ENCODE assay signal across 8 mouse cellular contexts in genomic region chr14:54864313-54865036, GRCm38 (mm10). TPM values are rescaled to one million over a fixed set of nuclear protein-coding genes. Genes with fewer than 3 reads are reported as not detected.
A peak's percentile ranks its signal among the peaks of the same experiment; 100 is the strongest.
DNase-seq lines count a peak whose midpoint lies in the region; ATAC-seq and TF ChIP-seq lines count a peak whose summit lies in the region.

No protein-coding gene starts in this region.

- H3K9me3 ChIP-seq in lung, embryonic 14.5 days (ENCODE audit: low read depth, low read length): no peaks in the 10 kb centered on the region
- H3K9me3 ChIP-seq in embryonic facial prominence, embryonic 13.5 days: no peaks in the 10 kb centered on the region
- no peaks in the 10 kb centered on the region for H3K9me3 ChIP-seq in limb, embryonic 10.5 days (replicated peaks)
- H3K9me3 ChIP-seq in neural tube, embryonic 11.5 days (ENCODE audit: control insufficient read depth, low read length): no peaks in the 10 kb centered on the region

- H3K27ac ChIP-seq in lung, embryonic 14.5 days (ENCODE audit: low read depth): peak overlapping the region; percentile 81
- peak overlapping the region; percentile 73 for H3K27ac ChIP-seq in embryonic facial prominence, embryonic 13.5 days
- peak overlapping the region; percentile 96 for H3K27ac ChIP-seq in limb, embryonic 10.5 days
- peak overlapping the region; percentile 64 for H3K27ac ChIP-seq in neural tube, embryonic 11.5 days (ENCODE audit: low read depth, low read length)

- DNase-seq in lung, embryonic 14.5 days: no peak
- DNase-seq in lung, postnatal 4 days: no peak
- no peak for DNase-seq in limb, embryonic 10.5 days (ENCODE audit: low spot score)
- no peak for DNase-seq in neural tube, embryonic 11.5 days (ENCODE audit: low spot score)
- no peak for DNase-seq in c-Kit-positive CD71-positive TER-119-positive erythroid progenitor cells, embryonic 14.5 days (ENCODE audit: low spot score)
- DNase-seq in cerebellum, postnatal 14 days: no peak
- no peak for DNase-seq in right cerebral cortex, postnatal 36 days (ENCODE audit: low spot score in 2 of 2)

- H3K9ac ChIP-seq in lung, embryonic 14.5 days: peak overlapping the region; percentile 92
- peak overlapping the region; percentile 92 for H3K9ac ChIP-seq in embryonic facial prominence, embryonic 13.5 days
- H3K9ac ChIP-seq in neural tube, embryonic 11.5 days (ENCODE audit: low read length): peak overlapping the region; percentile 93

- 11% methylated on average over 21 of the region's 21 CpGs for WGBS in lung, embryonic 14.5 days
- WGBS in embryonic facial prominence, embryonic 13.5 days: 15% methylated on average over 21 of the region's 21 CpGs
- 17% methylated on average over 21 of the region's 21 CpGs for WGBS in limb, embryonic 10.5 days
- 16% methylated on average over 21 of the region's 21 CpGs for WGBS in neural tube, embryonic 11.5 days

- H3K4me2 ChIP-seq in lung, embryonic 14.5 days: peak overlapping the region; percentile 84
- H3K4me2 ChIP-seq in embryonic facial prominence, embryonic 13.5 days: peak overlapping the region; percentile 81
- H3K4me2 ChIP-seq in neural tube, embryonic 11.5 days (ENCODE audit: low read depth): peak overlapping the region; percentile 84

- H3K4me1 ChIP-seq in lung, embryonic 14.5 days (ENCODE audit: insufficient read depth): no peaks in the 10 kb centered on the region
- 0 out of 2 replicates have a peak, but pooled peaks cover 2% of the 10 kb centered on the region for H3K4me1 ChIP-seq in embryonic facial prominence, embryonic 13.5 days
- peaks cover 8% of the 10 kb centered on the region for H3K4me1 ChIP-seq in limb, embryonic 10.5 days
- 0 out of 2 replicates have a peak, but pooled peaks cover 3% of the 10 kb centered on the region for H3K4me1 ChIP-seq in neural tube, embryonic 11.5 days (ENCODE audit: control insufficient read depth, insufficient read depth, low read length)

- TF ChIP-seq CTCF in lung, embryonic 14.5 days (IDR thresholded peaks at IDR 0.05; ENCODE audit: low read depth): no peak

- H3K36me3 ChIP-seq in lung, embryonic 14.5 days (ENCODE audit: insufficient read depth): no peaks in the 10 kb centered on the region
- no peaks in the 10 kb centered on the region for H3K36me3 ChIP-seq in embryonic facial prominence, embryonic 13.5 days
- H3K36me3 ChIP-seq in limb, embryonic 10.5 days: no peaks in the 10 kb centered on the region
- no peaks in the 10 kb centered on the region for H3K36me3 ChIP-seq in neural tube, embryonic 11.5 days (ENCODE audit: control insufficient read depth, insufficient read depth, low read length)

- H3K4me3 ChIP-seq in lung, embryonic 14.5 days (ENCODE audit: low read depth, low read length): peak overlapping the region; percentile 90
- H3K4me3 ChIP-seq in embryonic facial prominence, embryonic 13.5 days: peak overlapping the region; percentile 87
- peak overlapping the region; percentile 94 for H3K4me3 ChIP-seq in limb, embryonic 10.5 days
- peak overlapping the region; percentile 93 for H3K4me3 ChIP-seq in neural tube, embryonic 11.5 days (ENCODE audit: low read depth, low read length)

- no peaks in the 10 kb centered on the region for H3K27me3 ChIP-seq in lung, embryonic 14.5 days (ENCODE audit: insufficient read depth, low read length)
- H3K27me3 ChIP-seq in embryonic facial prominence, embryonic 13.5 days: no peaks in the 10 kb centered on the region
- no peaks in the 10 kb centered on the region for H3K27me3 ChIP-seq in limb, embryonic 10.5 days (ENCODE audit: low read depth, poor library complexity, severe bottlenecking)
- no peaks in the 10 kb centered on the region for H3K27me3 ChIP-seq in neural tube, embryonic 11.5 days (ENCODE audit: control insufficient read depth, insufficient read depth, low read length)

- ATAC-seq in lung, embryonic 14.5 days (ENCODE audit: insufficient read depth): peak; percentile 22
- ATAC-seq in embryonic facial prominence, embryonic 13.5 days (ENCODE audit: insufficient number of reproducible peaks, insufficient read depth, low FRiP score, low TSS enrichment, low read depth): 0 out of 2 replicates have a peak, but pooled peaks have one; percentile 1
- no peak; the same call in 1 of the 2 replicates for ATAC-seq in neural tube, embryonic 11.5 days (ENCODE audit: insufficient read depth, low FRiP score, low TSS enrichment)

RNA-seq across cellular contexts. Expression of gene Homez, which starts 6.3 kb away (rescaled TPM):
- polyA plus RNA-seq in lung, embryonic 14.5 days (2014; fragmentation: Nextera tagmentation; extraction: Ambion mirVana): 10.4 and 13.2 TPM in 2 replicates
- polyA plus RNA-seq in embryonic facial prominence, embryonic 13.5 days (2015; fragmentation: Nextera tagmentation; extraction: Ambion mirVana): 9.4 and 12.3 TPM in 2 replicates
- polyA plus RNA-seq in limb, embryonic 10.5 days (2016; fragmentation: Nextera tagmentation; extraction: Ambion mirVana): 17.8 and 22.6 TPM in 2 replicates
- 19.3 and 21.9 TPM in 2 replicates for polyA plus RNA-seq in neural tube, embryonic 11.5 days (2014; fragmentation: Nextera tagmentation; extraction: Ambion mirVana)

RNA-seq across cellular contexts. Expression of gene Ppp1r3e, which starts 12.9 kb away (rescaled TPM):
- 1.5 and 1.6 TPM in 2 replicates for polyA plus RNA-seq in lung, embryonic 14.5 days (2014; fragmentation: Nextera tagmentation; extraction: Ambion mirVana)
- 0.92 and 1.1 TPM in 2 replicates for polyA plus RNA-seq in embryonic facial prominence, embryonic 13.5 days (2015; fragmentation: Nextera tagmentation; extraction: Ambion mirVana)
- 0.08 TPM in 1 of 2 replicates, not detected in the other for polyA plus RNA-seq in limb, embryonic 10.5 days (2016; fragmentation: Nextera tagmentation; extraction: Ambion mirVana)
- 1.3 and 1.5 TPM in 2 replicates for polyA plus RNA-seq in neural tube, embryonic 11.5 days (2014; fragmentation: Nextera tagmentation; extraction: Ambion mirVana)

RNA-seq across cellular contexts. Expression of gene Bcl2l2, which starts 18.7 kb away (rescaled TPM):
- polyA plus RNA-seq in lung, embryonic 14.5 days (2014; fragmentation: Nextera tagmentation; extraction: Ambion mirVana): 3.4 and 3.9 TPM in 2 replicates
- polyA plus RNA-seq in embryonic facial prominence, embryonic 13.5 days (2015; fragmentation: Nextera tagmentation; extraction: Ambion mirVana): 3.8 and 4.6 TPM in 2 replicates
- 1.7 and 2.2 TPM in 2 replicates for polyA plus RNA-seq in limb, embryonic 10.5 days (2016; fragmentation: Nextera tagmentation; extraction: Ambion mirVana)
- polyA plus RNA-seq in neural tube, embryonic 11.5 days (2014; fragmentation: Nextera tagmentation; extraction: Ambion mirVana): 2.9 and 3.7 TPM in 2 replicates

RNA-seq across cellular contexts. Expression of gene Gm20521, which starts 18.8 kb away (rescaled TPM):
- polyA plus RNA-seq in lung, embryonic 14.5 days (2014; fragmentation: Nextera tagmentation; extraction: Ambion mirVana): not detected in 2 replicates
- 0.23 and 0.79 TPM in 2 replicates for polyA plus RNA-seq in embryonic facial prominence, embryonic 13.5 days (2015; fragmentation: Nextera tagmentation; extraction: Ambion mirVana)
- polyA plus RNA-seq in limb, embryonic 10.5 days (2016; fragmentation: Nextera tagmentation; extraction: Ambion mirVana): 0.55 TPM in 1 of 2 replicates, not detected in the other
- polyA plus RNA-seq in neural tube, embryonic 11.5 days (2014; fragmentation: Nextera tagmentation; extraction: Ambion mirVana): 0.20 TPM in 1 of 2 replicates, not detected in the other

RNA-seq across cellular contexts. Expression of gene Pabpn1, which starts 27.8 kb away (rescaled TPM):
- polyA plus RNA-seq in lung, embryonic 14.5 days (2014; fragmentation: Nextera tagmentation; extraction: Ambion mirVana): 134 and 139 TPM in 2 replicates
- 140 and 163 TPM in 2 replicates for polyA plus RNA-seq in embryonic facial prominence, embryonic 13.5 days (2015; fragmentation: Nextera tagmentation; extraction: Ambion mirVana)
- polyA plus RNA-seq in limb, embryonic 10.5 days (2016; fragmentation: Nextera tagmentation; extraction: Ambion mirVana): 173 and 178 TPM in 2 replicates
- 171 and 179 TPM in 2 replicates for polyA plus RNA-seq in neural tube, embryonic 11.5 days (2014; fragmentation: Nextera tagmentation; extraction: Ambion mirVana)
